Mouse (Mus musculus): ENCODE results near the gene Batf3. TPM values are rescaled to one million over a fixed set of nuclear protein-coding genes. Genes with fewer than 3 reads are reported as not detected.
"Not testable (repeated sequence)": the region's sequence is repeated elsewhere in the genome, so short reads cannot be mapped to it uniquely, and the experiment has no call there.

Gene Batf3
- total RNA-seq, 2 experiments from 2014 or later, result 0.53 TPM; not detected in 1

DNA sequence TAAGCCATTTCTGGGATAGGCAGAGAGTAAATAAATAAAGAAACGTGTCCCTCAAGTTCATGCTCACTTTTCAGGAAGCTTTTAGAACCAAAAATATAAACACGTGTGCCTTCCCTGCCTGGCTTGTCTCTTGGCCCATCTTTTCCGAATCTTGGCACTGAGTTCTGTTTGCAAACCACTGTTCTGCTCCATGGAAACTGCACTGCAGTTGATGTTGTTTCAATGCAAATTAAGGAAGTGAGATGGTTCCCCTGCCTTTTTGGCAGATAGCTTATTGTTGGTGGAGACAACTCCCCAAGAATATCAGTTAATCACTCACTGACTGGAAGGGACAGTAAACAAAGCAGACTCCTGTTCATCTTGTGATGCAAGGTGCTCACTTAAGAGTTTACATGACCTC is 25.1 kb downstream of the Batf3 start:
- no peak for DNase-seq
- intact Hi-C loops (cut with DNase I; ENCODE audit: low total_unique reads), result no loop called here

DNA sequence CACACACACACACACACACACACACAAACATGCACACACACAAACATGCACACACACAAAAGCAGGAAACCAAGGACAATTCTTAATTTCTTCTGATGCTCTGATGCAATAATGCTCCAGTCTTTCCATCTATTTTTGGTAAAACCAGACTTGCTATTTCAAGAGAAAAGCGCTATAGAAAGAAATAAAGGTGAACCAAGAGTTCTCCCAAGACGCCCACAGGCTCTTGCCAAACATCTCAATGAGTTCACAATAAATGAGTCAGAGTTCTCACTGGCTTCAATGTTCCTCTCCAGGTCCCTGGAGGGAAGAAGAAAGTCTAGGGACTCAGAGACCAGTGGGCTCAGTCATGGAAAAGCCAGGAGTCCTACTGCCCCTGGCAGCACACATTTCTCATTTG is 26.0 kb downstream of the Batf3 start:
- intact Hi-C loops (cut with DNase I; ENCODE audit: low total_unique reads), result no loop called here
- DNase-seq, result no peak

DNA sequence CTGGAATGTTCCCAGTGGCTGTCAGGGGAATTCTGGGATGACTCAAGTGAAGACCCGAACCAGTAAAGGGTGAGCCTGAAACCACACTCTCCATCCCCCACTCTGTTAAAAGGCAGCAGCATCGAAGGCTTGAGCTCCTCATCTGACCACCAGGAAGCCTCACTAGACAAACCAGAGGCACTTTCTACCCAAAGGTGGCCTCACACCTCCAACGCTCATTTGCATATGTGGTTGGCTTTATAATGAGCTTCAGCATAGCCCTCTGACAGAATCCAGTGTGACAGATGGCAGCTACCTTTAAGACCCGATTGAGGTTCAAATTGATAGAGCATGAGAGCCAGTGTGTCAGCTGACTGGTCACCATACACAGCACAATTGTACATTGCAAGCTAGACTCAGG is 26.6 kb downstream of the Batf3 start:
- intact Hi-C loops (cut with DNase I; ENCODE audit: low total_unique reads), result no loop called here
- DNase-seq, result no peak

DNA sequence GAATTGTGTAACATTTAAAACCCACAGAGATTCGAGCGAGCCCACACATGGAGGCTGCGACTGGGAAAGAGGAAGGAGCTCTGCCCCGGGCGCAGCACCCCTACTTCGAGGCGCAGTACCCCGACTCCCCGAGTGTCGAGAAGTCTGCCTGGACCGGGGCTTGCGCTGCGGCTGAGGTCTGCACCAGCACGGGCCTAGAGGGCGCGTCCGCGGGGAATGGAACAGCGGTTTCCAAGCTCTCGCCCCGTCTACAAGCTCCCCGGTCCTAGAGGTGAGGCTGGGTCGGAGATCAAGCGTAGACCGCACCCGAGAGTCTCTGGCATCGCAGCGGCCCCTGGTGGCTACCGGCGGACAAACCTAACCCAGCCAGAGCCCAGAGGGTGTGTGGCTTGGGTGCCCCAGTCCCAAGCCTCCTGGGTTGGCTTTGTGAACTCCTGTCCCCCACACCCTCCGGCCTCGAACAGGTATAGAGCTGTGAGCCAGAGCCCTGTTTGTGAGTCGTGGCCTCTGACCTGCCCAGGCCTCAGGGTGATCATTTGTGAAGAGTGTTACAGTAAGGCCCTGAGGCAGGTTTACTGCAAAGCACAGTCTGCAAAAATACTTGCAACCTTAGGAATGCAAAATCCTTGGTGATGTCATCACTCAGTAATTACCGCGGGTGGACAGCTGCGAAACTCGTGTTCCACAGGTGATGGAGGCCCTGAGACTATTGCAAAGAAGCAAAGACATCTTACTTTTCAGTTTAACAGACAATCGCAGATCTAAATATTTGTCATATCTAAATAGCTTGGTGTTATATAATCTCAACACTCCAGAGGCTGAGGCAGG is 28.4 kb downstream of the Batf3 start:
- intact Hi-C loops (cut with DNase I; ENCODE audit: low total_unique reads), result no loop called here

DNA sequence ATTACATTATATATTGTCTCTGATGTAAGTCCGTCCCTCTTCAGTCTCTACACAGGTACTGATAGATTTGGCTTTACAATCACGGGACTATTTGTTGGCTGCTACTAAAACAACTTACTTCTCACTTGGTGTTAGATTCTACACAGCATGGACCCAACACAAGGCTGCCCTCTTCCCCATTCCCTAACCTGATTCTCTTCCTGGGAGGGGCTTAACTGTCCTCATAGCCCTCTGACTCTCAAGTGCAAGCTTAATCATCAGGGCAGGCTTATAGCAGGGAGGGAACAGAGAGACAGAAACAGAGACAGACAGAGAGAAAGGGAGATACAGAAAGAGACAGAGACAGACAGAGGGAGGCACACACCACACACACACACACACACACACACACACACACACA is 34.0 kb downstream of the Batf3 start:
- no peak for DNase-seq
- intact Hi-C loops (cut with DNase I; ENCODE audit: low total_unique reads), result no loop called here

More for the DNA sequence above, 28.4 kb downstream of the Batf3 start:
- DNase-seq, result peak; percentile 74

DNA sequence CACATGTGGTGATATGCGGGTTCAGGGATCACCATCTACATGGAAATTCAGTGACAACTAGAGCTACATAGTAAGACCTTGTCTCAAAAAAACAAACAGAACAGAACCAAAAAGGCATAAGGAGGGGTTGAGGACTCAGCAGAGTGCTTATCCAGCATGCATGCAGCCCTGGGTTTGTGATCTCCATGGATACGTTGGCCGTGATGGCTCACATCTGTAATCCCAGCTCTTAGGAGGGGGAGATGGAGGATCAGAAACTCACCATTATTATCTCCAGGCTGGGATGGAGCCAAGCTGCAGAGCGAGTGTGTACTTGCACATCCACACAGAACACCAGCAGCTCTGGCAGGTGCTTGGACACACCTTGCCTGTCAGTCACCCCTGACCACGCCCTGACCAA is 34.6 kb downstream of the Batf3 start:
- DNase-seq, result no peak
- intact Hi-C loops (cut with DNase I; ENCODE audit: low total_unique reads), result no loop called here

DNA sequence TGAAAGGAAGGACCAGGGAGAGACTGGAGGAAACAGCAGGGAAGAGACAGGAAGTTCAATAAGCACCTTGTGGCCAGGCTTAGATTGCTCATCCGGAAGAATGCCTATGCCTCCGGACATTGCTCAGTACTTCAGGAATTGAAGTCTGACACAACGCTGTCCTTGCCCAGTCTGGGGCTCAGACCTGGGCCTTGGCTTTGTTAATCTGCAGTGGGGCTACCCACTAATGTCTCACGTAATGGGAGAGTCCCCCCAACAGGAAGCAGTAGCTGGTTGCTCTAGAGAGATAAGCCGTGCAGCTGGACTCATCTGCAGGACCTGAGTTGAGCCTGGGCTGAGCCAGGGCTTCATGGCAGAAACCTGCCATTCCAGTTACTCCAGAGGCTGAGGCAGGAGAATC is 35.3 kb downstream of the Batf3 start:
- intact Hi-C loops (cut with DNase I; ENCODE audit: low total_unique reads), result no loop called here
- no peak for DNase-seq

DNA sequence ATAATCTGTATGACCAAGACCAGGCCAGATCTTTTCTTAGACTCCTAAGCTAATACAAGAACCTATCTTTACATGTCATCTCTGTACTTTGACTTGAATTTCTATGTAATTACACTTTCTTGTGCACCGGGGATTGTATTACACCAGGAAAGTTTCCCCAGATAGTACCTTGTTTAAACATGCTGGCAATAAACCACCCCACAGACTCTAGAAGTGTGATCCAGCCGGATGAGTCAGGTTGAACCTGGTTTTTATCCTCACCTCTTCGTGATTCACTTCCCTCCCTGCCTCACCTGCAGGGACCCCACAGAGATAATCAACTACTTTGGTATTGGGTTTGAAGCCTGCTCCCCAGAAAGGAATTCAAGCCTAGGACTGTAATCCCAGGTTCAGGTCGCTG is 37.8 kb downstream of the Batf3 start:
- intact Hi-C loops (cut with DNase I; ENCODE audit: low total_unique reads), result no loop called here
- no peak for DNase-seq

DNA sequence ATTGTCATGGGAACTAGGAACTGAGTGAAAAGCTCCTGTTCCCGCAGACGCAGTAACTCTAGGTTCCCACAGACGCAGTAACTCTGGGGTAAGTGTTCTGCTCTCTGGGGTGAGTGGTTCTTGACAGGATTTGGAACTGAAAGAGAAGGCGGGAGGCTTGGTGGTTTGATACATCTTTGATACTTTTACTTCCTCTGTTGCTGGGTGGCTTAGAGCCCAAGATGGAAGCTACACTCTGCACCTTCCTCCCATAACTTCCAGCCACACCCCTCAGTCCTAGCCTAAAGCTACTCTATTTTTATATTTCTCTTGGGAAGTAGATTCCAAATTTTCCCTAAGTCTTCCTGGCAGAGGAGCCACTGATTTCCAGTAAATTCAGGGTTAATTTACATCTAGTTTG is 40.8 kb downstream of the Batf3 start:
- intact Hi-C loops (cut with DNase I; ENCODE audit: low total_unique reads), result no loop called here
- no peak for DNase-seq

DNA sequence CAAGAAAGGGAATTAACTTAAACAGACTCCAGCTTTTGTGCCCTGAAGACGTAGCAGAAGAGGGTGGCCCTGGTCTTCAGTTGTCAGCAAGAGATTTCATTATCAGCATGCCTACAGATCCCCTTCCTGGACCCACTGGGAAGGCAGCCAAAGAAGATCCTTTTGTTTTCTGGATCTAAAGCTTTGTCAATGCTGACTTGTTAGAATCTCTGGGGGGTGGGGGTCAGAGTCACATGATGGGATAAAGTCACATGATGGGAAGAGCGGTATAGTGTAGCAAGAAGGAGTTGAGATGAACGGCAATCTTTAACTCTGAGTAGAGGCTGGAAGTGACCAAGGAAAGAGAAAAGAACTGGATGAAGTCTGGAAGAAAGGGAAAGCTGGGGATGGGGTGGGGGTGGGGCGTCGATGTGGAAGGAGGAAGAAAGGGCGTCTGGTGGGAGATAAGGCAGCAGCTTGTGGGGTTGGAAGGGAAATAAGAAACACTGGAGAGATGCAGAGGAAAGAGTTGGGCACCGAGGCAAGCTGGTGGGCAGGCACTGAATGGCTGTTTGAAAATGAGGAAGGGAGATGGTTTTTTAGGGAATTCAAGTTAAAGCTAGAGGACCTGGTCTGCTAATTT is 41.3 kb downstream of the Batf3 start:
- DNase-seq, result no peak
- intact Hi-C loops (cut with DNase I; ENCODE audit: low total_unique reads), result no loop called here

DNA sequence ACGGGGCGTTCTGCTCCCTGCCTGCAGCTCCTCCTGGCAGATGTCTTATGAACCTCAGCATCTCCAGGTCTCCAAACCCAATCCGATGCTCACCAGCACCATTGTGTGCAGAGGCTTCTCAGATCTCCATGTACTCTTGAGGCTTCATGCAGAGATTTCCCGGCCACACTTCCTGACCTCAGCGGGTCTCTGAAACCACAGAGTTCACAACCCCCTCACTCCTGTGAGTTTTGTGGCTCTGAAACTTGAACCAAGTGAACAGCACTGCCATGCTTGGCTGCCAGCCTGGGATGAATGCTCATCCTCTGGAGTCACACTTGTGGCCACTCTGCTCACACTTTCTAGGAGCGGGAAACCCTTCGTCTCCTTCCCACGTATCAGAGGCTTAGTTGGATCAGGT is 43.3 kb downstream of the Batf3 start:
- DNase-seq, result no peak
- intact Hi-C loops (cut with DNase I; ENCODE audit: low total_unique reads), result no loop called here

DNA sequence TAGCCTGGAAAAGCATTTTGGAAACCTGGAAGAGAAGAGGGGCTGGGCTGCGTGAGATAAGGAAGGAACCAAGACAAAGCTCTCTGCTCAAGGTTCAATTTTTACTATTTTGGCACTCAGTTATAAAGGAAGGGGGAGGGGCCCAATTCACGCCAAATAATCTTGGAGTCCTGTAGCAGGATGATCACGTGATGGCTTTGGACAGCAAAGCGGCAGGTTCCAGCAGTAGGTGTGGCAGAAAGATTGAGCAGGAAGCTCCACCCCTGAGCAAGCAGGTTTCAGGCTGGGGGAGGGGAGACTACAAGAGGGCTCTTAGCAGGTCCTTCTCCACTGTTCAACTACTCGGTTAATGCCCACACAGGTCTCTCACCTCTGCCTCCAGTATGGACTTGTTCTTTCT is 51.8 kb downstream of the Batf3 start:
- DNase-seq; intact Hi-C loops (cut with DNase I; ENCODE audit: low total_unique reads): not testable (repeated sequence)

DNA sequence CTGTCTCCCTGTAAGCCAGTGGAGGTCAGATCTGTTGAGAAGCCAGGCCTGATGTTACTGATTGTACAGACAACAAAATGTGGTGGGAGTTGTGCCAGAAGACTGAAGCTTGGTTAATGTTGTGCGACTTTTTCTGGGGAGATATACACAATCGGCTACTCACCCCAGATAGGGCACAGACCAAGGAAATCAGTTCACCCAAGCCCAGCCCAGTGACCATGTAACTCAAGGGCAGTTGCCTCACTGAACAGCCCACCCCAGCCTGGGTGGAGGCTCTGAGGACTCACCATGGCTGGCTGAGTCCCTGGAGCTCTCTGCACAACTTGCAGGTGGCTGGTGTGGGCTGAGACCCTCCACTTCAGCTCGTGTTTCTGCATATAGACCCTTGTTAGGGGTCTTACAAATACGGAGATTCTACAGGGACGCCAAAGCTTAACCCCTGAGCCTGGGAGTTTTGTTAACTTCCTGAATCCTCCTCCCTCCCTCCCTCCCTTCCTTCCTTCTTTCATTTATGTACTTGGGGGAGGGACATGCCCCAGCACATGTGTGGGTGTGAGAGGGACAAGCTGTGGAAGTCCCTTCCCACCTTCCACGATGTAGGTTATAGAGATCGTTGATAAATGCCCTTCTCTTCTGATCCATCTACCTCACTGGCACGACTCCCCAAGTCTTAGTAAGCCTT is 53.4 kb downstream of the Batf3 start:
- no peak for DNase-seq
- intact Hi-C loops (cut with DNase I; ENCODE audit: low total_unique reads), result no loop called here

DNA sequence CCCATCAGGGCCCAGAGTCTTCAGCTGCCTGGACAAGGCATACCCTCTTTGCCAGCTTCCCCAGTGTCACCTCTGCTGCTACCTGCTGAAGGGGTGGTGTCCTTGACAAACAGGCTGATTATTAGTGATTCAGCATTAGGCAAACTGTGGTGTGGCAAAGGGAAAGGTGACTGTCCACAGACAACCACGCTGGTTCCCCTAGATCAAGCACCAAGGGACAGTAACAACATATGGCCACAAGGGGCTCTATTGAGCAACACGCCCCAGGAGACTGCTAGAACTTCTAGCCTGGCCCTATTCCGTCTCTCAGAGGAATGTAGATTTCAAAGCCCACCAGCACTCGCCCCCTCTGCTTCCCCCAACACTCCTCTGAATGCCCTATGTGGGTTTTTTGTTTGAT is 55.4 kb downstream of the Batf3 start:
- intact Hi-C loops (cut with DNase I; ENCODE audit: low total_unique reads), result no loop called here
- peak; percentile 30 for DNase-seq

DNA sequence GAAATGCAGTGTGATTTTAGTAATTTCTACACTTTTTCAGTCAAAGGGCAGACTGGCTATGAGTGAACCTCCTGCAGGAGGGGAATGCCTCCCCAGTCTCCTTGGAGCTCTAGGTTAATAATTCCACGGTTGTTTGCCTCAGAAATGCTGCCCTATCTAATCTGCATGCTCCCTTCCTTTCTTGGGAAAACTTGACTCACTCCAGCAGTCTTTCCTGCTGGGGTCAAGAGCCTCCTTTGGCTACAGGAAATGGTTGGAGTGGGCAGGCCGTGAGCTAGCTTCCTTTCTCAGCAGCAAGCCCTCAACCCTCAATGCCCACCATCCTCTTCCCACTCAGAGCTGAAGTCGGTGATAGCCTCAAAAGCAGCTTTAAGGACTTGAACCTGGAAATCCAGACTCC is 56.7 kb downstream of the Batf3 start:
- intact Hi-C loops (cut with DNase I; ENCODE audit: low total_unique reads), result no loop called here
- no peak for DNase-seq

Other genes with a start within 250 kb of the Batf3 start
- 10 to 100 TPM; 13.3 to 14.8 TPM for gene Rps6kc1, start 186.1 kb upstream of the Batf3 start, total RNA-seq (2021)
- gene Angel2, start 172.7 kb upstream of the Batf3 start, total RNA-seq (2021), result 10 to 100 TPM; 21.5 to 22.5 TPM
- 1 to 10 TPM; 2.6 to 5.6 TPM for gene Vash2, start 118.6 kb upstream of the Batf3 start, total RNA-seq (2021)
- gene Flvcr1, start 71.7 kb upstream of the Batf3 start, total RNA-seq (2021), result 10 to 100 TPM in 1 of 2 experiments, 1 to 10 TPM in 1; 9.3 to 14.5 TPM
- not detected for gene Spata45, start 61.2 kb upstream of the Batf3 start, total RNA-seq (2021)
- 10 to 100 TPM; 12.2 to 17.0 TPM for gene Tatdn3, start 34.9 kb upstream of the Batf3 start, total RNA-seq (2021)
- gene Nsl1, start 34.8 kb upstream of the Batf3 start, total RNA-seq (2021), result 1 to 10 TPM in 1 of 2 experiments, under 1 TPM in 1; 0.66 to 1.1 TPM
- not detected for gene Fam71a, start 67.0 kb downstream of the Batf3 start, total RNA-seq (2021)
- 10 to 100 TPM in 1 of 2 experiments, 1 to 10 TPM in 1; 4.2 to 12.3 TPM for gene Atf3, start 120.2 kb downstream of the Batf3 start, total RNA-seq (2021)
- gene Nenf, start 220.3 kb downstream of the Batf3 start, total RNA-seq (2021), result 10 to 100 TPM; 61.0 to 67.6 TPM
- gene Tmem206, start 228.1 kb downstream of the Batf3 start, total RNA-seq (2021), result 1 to 10 TPM; 1.8 to 2.3 TPM